9 mouse cellular contexts compared by ENCODE assay signal in genomic region chr6:149132311-149133077, GRCm38 (mm10). TPM values are rescaled to one million over a fixed set of nuclear protein-coding genes. Genes with fewer than 3 reads are reported as not detected.
DNase-seq lines count a peak whose midpoint lies in the region; ATAC-seq and TF ChIP-seq lines count a peak whose summit lies in the region.
"Had no signal": no experiment of that assay in that cellular context is flagged by ENCODE, and none has a peak within 500 bp of the region (broad histone marks: within the 10 kb centered on the region; RNA-seq: fewer than 3 reads in every experiment).

No protein-coding gene starts in this region.

- DNase-seq in heart, adult 18-20 months, result peak; percentile 39 to 67
- peak; percentile 70 for DNase-seq in ES-E14 (ENCODE audit: low read depth, low spot score)
- peak; percentile 59 to 71 for DNase-seq in cerebellum, postnatal 10 days
- peak; percentile 80 for DNase-seq in heart, postnatal 0 days (ENCODE audit: low spot score)
- DNase-seq in kidney, postnatal 25 days, result peak; percentile 43 to 59
- peak; percentile 54 for DNase-seq in thymus, postnatal 14 days

- peaks cover 21% of the 10 kb centered on the region for H3K4me1 ChIP-seq in heart, embryonic 11.5 days (ENCODE audit: control insufficient read depth, insufficient read depth, low read length)
- H3K4me1 ChIP-seq in ES-E14 (ENCODE audit: control insufficient read depth in 2 of 2, insufficient read depth in 2 of 2, low read length in 2 of 2, poor library complexity in 1 of 2), result peaks cover 11 to 19% of the 10 kb centered on the region in 2 experiments
- peaks cover 4% of the 10 kb centered on the region for H3K4me1 ChIP-seq in heart, postnatal 0 days (ENCODE audit: control insufficient read depth, insufficient read depth)
- peaks cover 3% of the 10 kb centered on the region; the same call in 1 of the 2 replicates for H3K4me1 ChIP-seq in midbrain, embryonic 12.5 days

- in situ Hi-C loops in ES-E14 (cut with MboI; ENCODE audit: low sequenced_read_pairs in 2 of 2, unreplicated experiment in 2 of 2), result loop anchor here in 1 of 2 experiments (10.0 kb wide), 1 partner anchor 242 kb away; no protein-coding TSS in a partner anchor

- H3K9ac ChIP-seq in heart, embryonic 11.5 days (ENCODE audit: low read depth, low read length), result no peak overlapping the region
- no peak overlapping the region for H3K9ac ChIP-seq in ES-E14 (ENCODE audit: insufficient read depth, low read depth, low read length, poor library complexity, severe bottlenecking)
- H3K9ac ChIP-seq in heart, postnatal 0 days (replicated peaks; ENCODE audit: low read depth, low read length), result no peak overlapping the region
- H3K9ac ChIP-seq in midbrain, embryonic 12.5 days (replicated peaks), result no peak overlapping the region
- H3K9ac ChIP-seq: limb, embryonic 13.5 days had no signal

- no peaks in the 10 kb centered on the region for H3K36me3 ChIP-seq in heart, embryonic 11.5 days (ENCODE audit: control insufficient read depth, insufficient read depth, low read length)
- no peaks in the 10 kb centered on the region for H3K36me3 ChIP-seq in ES-E14 (ENCODE audit: control insufficient read depth, insufficient read depth, low read length, poor library complexity, severe bottlenecking)
- H3K36me3 ChIP-seq in heart, postnatal 0 days (replicated peaks; ENCODE audit: control insufficient read depth, insufficient read depth, low read length), result no peaks in the 10 kb centered on the region
- no peaks in the 10 kb centered on the region for H3K36me3 ChIP-seq in midbrain, embryonic 12.5 days
- H3K36me3 ChIP-seq: limb, embryonic 13.5 days had no signal

- 28% methylated on average over 5 of the region's 5 CpGs for WGBS in heart, embryonic 11.5 days (ENCODE audit: insufficient replicate concordance)
- 32% methylated on average over 5 of the region's 5 CpGs for WGBS in heart, postnatal 0 days
- 33% methylated on average over 5 of the region's 5 CpGs for WGBS in midbrain, embryonic 12.5 days

- H3K27me3 ChIP-seq in heart, embryonic 11.5 days (ENCODE audit: control insufficient read depth, insufficient read depth, low read length), result no peaks in the 10 kb centered on the region
- no peaks in the 10 kb centered on the region for H3K27me3 ChIP-seq in heart, postnatal 0 days (ENCODE audit: control insufficient read depth, insufficient read depth, low read length)
- no peaks in the 10 kb centered on the region for H3K27me3 ChIP-seq in midbrain, embryonic 12.5 days
- H3K27me3 ChIP-seq: limb, embryonic 13.5 days had no signal

- H3K9me3 ChIP-seq in heart, embryonic 11.5 days (replicated peaks; ENCODE audit: control insufficient read depth, low read length), result no peaks in the 10 kb centered on the region
- no peaks in the 10 kb centered on the region for H3K9me3 ChIP-seq in ES-E14 (ENCODE audit: control insufficient read depth, insufficient read depth, low read depth, low read length)
- H3K9me3 ChIP-seq in heart, postnatal 0 days (replicated peaks; ENCODE audit: control insufficient read depth, low read length), result no peaks in the 10 kb centered on the region
- no peaks in the 10 kb centered on the region for H3K9me3 ChIP-seq in midbrain, embryonic 12.5 days
- H3K9me3 ChIP-seq: limb, embryonic 13.5 days had no signal

- peak; percentile 85 for TF ChIP-seq CTCF in heart, postnatal 0 days (IDR thresholded peaks at IDR 0.05; ENCODE audit: low read depth)

- no peak for ATAC-seq in heart, embryonic 11.5 days (replicated peaks; ENCODE audit: insufficient number of reproducible peaks, low FRiP score, low TSS enrichment)
- ATAC-seq in heart, postnatal 0 days (ENCODE audit: insufficient read depth, low read depth), result 0 out of 2 replicates have a peak, but pooled peaks have one; percentile 57
- peak; percentile 70 for ATAC-seq in midbrain, embryonic 12.5 days (ENCODE audit: low FRiP score, low read depth)

- H3K4me2 ChIP-seq in heart, embryonic 11.5 days, result no peak overlapping the region
- H3K4me2 ChIP-seq in heart, postnatal 0 days (ENCODE audit: low read depth, low read length), result no peak overlapping the region
- no peak overlapping the region for H3K4me2 ChIP-seq in midbrain, embryonic 12.5 days (replicated peaks)
- H3K4me2 ChIP-seq: limb, embryonic 13.5 days had no signal

- no peak for TF ChIP-seq EP300 in heart, postnatal 0 days (IDR thresholded peaks at IDR 0.05; ENCODE audit: low read depth)

- H3K27ac ChIP-seq in heart, embryonic 11.5 days (ENCODE audit: low read depth, low read length), result no peak overlapping the region
- no peak overlapping the region; the same call in 1 of the 2 replicates for H3K27ac ChIP-seq in ES-E14 (ENCODE audit: insufficient read depth, low read depth, low read length, poor library complexity, severe bottlenecking)
- H3K27ac ChIP-seq in heart, postnatal 0 days (ENCODE audit: low read depth), result no peak overlapping the region
- no peak overlapping the region for H3K27ac ChIP-seq in midbrain, embryonic 12.5 days (replicated peaks)
- H3K27ac ChIP-seq: limb, embryonic 13.5 days had no signal

- H3K4me3 ChIP-seq in heart, embryonic 11.5 days (ENCODE audit: low read depth, low read length), result no peak overlapping the region
- H3K4me3 ChIP-seq in ES-E14 (ENCODE audit: insufficient read depth in 1 of 2, low read depth in 1 of 2, low read length in 2 of 2, poor library complexity in 1 of 2, severe bottlenecking in 1 of 2), result no peak overlapping the region
- H3K4me3 ChIP-seq in heart, postnatal 0 days (ENCODE audit: low read depth, low read length), result no peak overlapping the region
- H3K4me3 ChIP-seq in midbrain, embryonic 12.5 days, result no peak overlapping the region
- H3K4me3 ChIP-seq: limb, embryonic 13.5 days had no signal

TF ChIP-seq in ES-E14, 5 proteins besides CTCF, POLR2A, EP300 and RAD21:
- peak; percentile 93 for TF ChIP-seq ZC3H11A (IDR thresholded peaks at IDR 0.05; ENCODE audit: borderline replicate concordance, low read depth, low read length)
- TF ChIP-seq CHD2 (IDR thresholded peaks at IDR 0.05; ENCODE audit: low read depth, low read length), result no peak

RNA-seq across cellular contexts. Expression of gene Gm10203, which starts 2.5 kb away (rescaled TPM):
- not detected for total RNA-seq in heart, adult 18-20 months (2021)
- polyA plus RNA-seq in heart, embryonic 11.5 days (2014; fragmentation: Nextera tagmentation; extraction: Ambion mirVana), result not detected in 2 replicates
- not detected in 2 replicates for total RNA-seq in ES-E14 (2012; rRNA removed)
- not detected in 2 replicates for total RNA-seq in heart, postnatal 0 days (2014; rRNA removed; ENCODE audit: low replicate concordance)
- polyA plus RNA-seq in heart, postnatal 0 days (2015; fragmentation: Nextera tagmentation; extraction: Ambion mirVana), result not detected in 2 replicates
- not detected in 2 replicates for polyA plus RNA-seq in midbrain, embryonic 12.5 days (2016; fragmentation: Nextera tagmentation; extraction: Ambion mirVana)
- polyA plus RNA-seq: limb, embryonic 13.5 days had no signal

RNA-seq across cellular contexts. Expression of gene Etfbkmt, which starts 7.2 kb away (rescaled TPM):
- 10 to 100 TPM; 21.6 to 27.4 TPM for total RNA-seq in heart, adult 18-20 months (2021)
- 13.8 and 17.9 TPM in 2 replicates for polyA plus RNA-seq in heart, embryonic 11.5 days (2014; fragmentation: Nextera tagmentation; extraction: Ambion mirVana)
- 5.3 and 6.8 TPM in 2 replicates for total RNA-seq in ES-E14 (2012; rRNA removed)
- total RNA-seq in heart, postnatal 0 days (2014; rRNA removed; ENCODE audit: low replicate concordance), result 21.8 and 31.7 TPM in 2 replicates
- 19.9 and 22.4 TPM in 2 replicates for polyA plus RNA-seq in heart, postnatal 0 days (2015; fragmentation: Nextera tagmentation; extraction: Ambion mirVana)
- polyA plus RNA-seq in midbrain, embryonic 12.5 days (2016; fragmentation: Nextera tagmentation; extraction: Ambion mirVana), result 8.1 and 8.4 TPM in 2 replicates

RNA-seq across cellular contexts. Expression of gene Dennd5b, which starts 31.0 kb away (rescaled TPM):
- total RNA-seq in heart, adult 18-20 months (2021), result 10 to 100 TPM; 15.9 to 16.1 TPM
- polyA plus RNA-seq in heart, embryonic 11.5 days (2014; fragmentation: Nextera tagmentation; extraction: Ambion mirVana), result 8.4 and 11.1 TPM in 2 replicates
- total RNA-seq in ES-E14 (2012; rRNA removed), result 10.4 and 11.5 TPM in 2 replicates
- total RNA-seq in heart, postnatal 0 days (2014; rRNA removed; ENCODE audit: low replicate concordance), result 25.5 and 29.1 TPM in 2 replicates
- polyA plus RNA-seq in heart, postnatal 0 days (2015; fragmentation: Nextera tagmentation; extraction: Ambion mirVana), result 5.4 and 5.6 TPM in 2 replicates
- 19.8 and 22.7 TPM in 2 replicates for polyA plus RNA-seq in midbrain, embryonic 12.5 days (2016; fragmentation: Nextera tagmentation; extraction: Ambion mirVana)

RNA-seq across cellular contexts. Expression of gene Amn1, which starts 56.0 kb away (rescaled TPM):
- 10 to 100 TPM; 19.3 to 20.1 TPM for total RNA-seq in heart, adult 18-20 months (2021)
- polyA plus RNA-seq in heart, embryonic 11.5 days (2014; fragmentation: Nextera tagmentation; extraction: Ambion mirVana), result 24.8 and 28.0 TPM in 2 replicates
- 10.9 and 12.6 TPM in 2 replicates for total RNA-seq in ES-E14 (2012; rRNA removed)
- 21.3 and 39.8 TPM in 2 replicates for total RNA-seq in heart, postnatal 0 days (2014; rRNA removed; ENCODE audit: low replicate concordance)
- 23.8 and 29.9 TPM in 2 replicates for polyA plus RNA-seq in heart, postnatal 0 days (2015; fragmentation: Nextera tagmentation; extraction: Ambion mirVana)
- polyA plus RNA-seq in midbrain, embryonic 12.5 days (2016; fragmentation: Nextera tagmentation; extraction: Ambion mirVana), result 75.8 and 80.8 TPM in 2 replicates
